Mouse (Mus musculus) monocyte, adult 2 months (primary cell): ENCODE results near the gene Spsb4.
"Not testable (repeated sequence)": the region's sequence is repeated elsewhere in the genome, so short reads cannot be mapped to it uniquely, and the experiment has no call there.

Experiments used
- DNase-seq, 2 experiments: peaks; one replicate each; pipeline ENCODE4 v3.0.0; 2022; ENCODE audit warnings: low spot score in 2 of 2, low read depth in 1 of 2

Spsb4 gene

DNA sequence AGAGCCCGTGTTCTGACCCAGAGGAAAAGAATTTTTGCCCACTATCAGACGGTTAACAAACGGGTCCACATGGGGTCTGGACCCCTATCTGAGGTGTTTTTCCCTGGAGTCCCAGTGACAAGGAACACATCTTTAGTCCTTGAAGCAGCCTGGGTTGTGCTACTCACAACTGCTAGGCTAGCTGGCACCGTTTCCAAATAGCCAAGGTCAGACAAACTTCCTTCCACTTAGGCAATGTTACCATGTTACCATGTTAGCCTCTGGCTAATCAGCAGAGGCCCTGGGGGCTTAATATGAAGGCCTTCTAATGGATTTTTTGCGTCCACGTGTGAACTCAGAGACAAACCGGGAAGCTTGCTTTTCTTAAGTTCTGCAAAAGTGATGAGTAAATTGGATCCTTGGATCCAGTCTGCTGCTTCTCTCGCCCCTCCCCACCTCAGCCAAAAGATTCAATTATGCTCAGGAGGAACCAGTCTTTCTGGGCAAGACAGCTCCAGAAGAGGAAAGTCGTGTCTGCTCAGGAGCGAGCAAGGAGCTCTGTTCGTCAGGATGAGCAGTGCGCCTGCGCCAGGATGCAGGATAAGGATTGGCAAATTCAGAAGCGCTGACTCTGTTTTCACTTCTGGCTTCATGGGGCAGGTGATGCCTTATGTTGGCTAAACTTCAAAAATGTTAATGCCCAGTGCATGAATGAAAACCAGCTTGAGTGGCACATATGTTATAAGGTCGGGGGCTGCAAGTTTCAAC lies 64.4 kb downstream of the Spsb4 start:
- DNase-seq, result no peak

DNA sequence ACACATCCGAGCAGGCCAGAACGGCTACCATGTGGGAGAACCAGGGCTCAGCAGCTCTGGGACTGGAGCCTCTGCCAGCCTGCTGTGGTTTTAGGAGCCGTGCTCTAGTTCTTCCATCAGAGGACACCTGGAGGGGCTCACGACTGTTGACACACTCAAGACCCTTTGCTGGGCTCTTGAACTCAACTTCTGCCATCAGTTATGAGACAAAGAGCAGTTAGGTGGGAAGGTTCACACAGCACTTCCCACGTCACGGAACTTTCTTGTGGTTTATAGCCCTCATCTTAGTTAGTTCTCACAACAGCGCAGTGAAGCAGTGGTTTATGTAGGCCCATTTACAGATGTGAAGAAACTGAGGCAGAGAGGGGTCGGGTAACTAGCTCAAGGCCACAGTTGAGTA lies 65.2 kb downstream of the Spsb4 start:
- DNase-seq, result no peak

DNA sequence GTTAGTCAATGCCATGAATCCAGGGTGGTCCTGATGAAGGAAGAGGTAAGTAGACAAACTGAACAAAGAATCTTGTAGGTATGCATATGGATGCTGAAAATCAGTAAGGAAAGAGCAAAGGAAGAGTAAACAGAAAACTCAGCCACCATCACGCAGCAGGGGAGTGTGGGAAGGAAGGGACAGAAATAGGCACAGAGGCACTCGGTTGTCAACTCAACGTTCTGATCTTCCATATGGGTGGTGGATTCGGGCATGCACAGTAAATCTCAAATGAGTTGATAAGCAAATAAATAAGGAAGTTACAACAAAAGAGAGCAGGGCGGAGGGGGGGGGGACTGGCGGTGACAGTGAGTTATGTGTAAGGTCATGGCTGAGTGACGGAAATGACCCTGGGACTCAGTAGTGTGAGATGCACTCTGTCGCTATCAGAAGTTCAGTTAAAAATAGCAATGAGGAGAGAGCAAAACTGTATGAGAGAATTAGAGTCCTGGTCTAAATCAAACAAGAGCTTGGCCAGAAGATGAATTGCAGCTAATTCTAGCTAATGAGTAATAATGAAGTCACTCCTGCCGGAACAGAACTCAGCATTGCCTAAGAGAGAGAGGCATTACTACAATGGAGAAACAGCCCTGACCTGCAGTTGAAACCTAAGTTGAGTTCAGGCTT lies 66.2 kb downstream of the Spsb4 start:
- no peak for DNase-seq

- no peak for DNase-seq
These were observed 69.1 kb downstream of the Spsb4 start for GRCm38 (mm10) chr9:96949551-96949950.

DNA sequence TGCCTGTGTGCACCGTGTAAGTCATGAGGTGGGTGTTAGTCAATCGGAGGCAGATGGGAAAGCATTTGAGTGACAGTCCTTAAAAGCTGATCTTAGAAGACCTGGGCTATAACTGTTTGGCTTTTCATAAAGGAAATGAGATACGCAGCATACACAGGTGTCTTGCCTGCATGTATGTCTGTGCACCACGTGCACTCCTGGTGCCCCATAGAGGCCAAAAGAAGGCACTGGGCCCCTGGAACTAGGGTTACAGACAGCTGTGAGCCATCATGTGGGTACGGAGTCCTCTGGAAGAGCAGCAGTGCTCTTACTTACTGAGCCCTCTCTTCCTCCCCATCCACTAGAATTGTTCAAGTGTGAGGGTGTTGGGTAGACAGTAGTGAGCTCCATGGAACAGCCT lies 70.1 kb downstream of the Spsb4 start:
- no peak for DNase-seq

- no peak for DNase-seq
These were observed 71.5 kb downstream of the Spsb4 start for GRCm38 (mm10) chr9:96947171-96947570.

- DNase-seq, result no peak
These were observed 74.1 kb downstream of the Spsb4 start for GRCm38 (mm10) chr9:96944517-96944916.

DNA sequence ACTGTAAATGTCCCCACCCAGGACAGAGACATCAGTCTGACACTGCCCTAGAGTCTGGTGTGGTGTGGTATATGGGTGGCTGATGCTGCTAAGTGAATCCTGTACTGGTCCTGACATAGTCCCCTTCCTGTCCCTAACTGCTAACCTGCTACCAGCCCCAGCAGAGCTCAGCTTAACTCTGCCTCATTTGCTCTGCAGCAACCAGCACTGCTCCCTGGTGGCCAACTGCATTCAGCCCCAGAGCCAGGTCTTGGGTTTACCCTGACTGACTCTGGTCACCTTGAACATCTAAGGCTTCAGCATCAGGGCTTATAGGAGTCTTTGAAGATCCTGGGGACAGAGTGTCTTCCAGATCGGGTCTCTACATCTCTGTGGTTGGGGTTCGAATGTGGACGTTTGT lies 75.7 kb downstream of the Spsb4 start:
- no peak for DNase-seq

- DNase-seq, result no peak
These were observed 79.8 kb downstream of the Spsb4 start for GRCm38 (mm10) chr9:96938887-96939286.

- DNase-seq, result not testable (repeated sequence)
These were observed 82.2 kb downstream of the Spsb4 start for GRCm38 (mm10) chr9:96936427-96936826.

DNA sequence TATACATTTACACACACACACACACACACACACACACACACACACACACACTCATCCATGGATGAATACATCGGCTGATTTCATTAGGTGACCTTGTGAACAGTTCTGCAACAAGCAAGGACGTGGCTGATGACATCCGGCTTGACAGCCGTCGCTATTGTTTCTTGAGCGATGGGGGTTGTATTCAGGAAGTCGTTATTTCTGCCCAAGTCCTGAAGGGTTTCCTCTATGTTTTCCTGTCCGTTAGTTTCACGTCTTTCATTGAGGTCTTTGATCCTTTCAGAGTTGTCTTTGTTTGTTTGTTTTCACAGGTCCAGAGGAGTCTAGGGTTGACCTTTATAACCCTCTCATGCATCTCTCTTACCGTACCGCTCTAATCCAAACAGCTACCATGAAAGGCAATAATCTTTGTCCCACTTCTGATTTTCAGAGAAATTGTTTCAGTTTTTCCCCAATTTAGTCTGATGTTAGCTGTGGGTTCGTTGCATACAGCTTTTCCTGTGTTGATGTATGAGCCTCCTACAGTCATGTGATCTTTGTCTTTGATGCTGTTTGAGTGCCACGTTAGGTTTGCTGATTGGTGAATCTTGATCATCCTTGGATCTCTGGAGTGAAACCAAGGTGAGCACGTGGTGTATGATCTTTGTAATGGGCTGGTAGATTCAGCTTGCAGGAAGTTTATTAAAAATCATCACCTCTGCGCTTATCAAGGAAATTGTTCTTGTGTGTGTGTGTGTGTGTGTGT lies 82.9 kb downstream of the Spsb4 start:
- no peak for DNase-seq

- no peak for DNase-seq
These were observed 83.8 kb downstream of the Spsb4 start for GRCm38 (mm10) chr9:96934816-96935215.

DNA sequence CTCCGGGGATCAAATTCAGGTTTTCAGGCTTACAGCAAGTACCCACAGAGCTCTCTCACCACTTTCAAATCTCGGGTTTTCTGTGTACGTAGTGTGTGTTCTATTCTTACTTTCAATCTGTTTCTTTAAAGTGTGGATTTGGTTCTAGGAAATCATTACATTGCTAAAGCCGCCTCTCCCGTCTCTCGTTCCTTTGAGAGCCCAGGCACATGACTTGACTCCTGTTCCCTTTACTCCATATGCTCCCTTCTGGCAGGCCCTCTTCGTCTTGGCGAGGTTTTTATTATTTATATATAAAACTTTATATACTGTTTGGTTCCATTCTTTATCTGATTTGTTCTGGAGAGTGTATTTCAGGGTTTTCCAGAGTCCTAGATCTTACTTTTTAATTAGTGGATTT lies 85.9 kb downstream of the Spsb4 start:
- no peak for DNase-seq

DNA sequence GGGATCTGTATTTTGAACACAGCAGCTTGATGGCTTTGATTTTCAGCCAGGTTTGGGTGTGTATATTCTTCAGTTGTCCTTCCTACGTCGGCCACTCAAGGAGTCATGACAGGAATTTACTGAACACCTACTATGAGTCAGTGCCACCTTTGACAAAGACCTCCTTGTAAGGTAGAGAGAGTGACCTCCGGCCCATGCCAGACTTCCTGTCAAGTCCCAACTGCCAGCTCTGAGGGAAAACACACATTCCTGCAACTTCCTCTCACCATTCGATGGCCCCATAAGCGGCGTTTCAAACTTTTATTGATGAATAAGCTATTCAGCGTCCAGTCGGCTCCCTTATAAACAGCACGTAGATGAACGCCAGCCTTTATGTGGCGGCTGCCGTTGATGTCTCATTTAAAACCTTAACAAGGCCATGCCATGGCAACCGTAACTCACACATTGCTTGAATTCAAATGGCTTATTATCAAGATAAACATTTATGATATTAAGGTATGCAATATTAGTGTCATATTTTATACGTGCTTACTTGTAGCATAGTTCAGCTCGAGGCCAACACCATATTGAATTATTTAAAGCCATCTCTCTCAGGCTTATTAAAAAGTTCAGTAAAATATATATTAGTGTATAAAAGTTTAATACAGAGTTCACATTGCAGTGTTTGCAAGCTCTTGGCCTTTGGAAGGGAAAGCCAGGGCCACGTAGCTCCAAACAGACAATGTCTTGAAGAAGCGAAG lies 94.9 kb downstream of the Spsb4 start:
- DNase-seq, result no peak

DNA sequence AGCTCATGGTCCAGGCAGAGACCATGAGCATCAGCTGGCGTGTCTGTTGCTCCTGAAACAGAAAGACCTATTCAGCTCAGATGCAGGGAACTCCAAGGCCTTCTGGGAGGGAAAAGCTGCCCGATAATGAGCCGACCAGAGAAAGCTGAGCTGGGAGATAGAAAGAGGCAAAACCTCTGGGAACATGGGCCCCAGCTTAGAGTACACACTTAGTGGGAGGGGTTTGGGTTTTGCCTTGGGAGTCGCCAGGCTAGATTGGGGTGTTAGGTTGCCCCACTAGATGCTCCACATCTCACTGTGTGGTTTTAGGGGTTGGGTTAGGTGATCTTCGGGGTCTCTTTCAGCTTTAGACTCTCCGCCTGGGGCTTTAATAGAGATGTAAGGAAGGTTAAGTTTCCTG lies 95.5 kb downstream of the Spsb4 start:
- no peak for DNase-seq

DNA sequence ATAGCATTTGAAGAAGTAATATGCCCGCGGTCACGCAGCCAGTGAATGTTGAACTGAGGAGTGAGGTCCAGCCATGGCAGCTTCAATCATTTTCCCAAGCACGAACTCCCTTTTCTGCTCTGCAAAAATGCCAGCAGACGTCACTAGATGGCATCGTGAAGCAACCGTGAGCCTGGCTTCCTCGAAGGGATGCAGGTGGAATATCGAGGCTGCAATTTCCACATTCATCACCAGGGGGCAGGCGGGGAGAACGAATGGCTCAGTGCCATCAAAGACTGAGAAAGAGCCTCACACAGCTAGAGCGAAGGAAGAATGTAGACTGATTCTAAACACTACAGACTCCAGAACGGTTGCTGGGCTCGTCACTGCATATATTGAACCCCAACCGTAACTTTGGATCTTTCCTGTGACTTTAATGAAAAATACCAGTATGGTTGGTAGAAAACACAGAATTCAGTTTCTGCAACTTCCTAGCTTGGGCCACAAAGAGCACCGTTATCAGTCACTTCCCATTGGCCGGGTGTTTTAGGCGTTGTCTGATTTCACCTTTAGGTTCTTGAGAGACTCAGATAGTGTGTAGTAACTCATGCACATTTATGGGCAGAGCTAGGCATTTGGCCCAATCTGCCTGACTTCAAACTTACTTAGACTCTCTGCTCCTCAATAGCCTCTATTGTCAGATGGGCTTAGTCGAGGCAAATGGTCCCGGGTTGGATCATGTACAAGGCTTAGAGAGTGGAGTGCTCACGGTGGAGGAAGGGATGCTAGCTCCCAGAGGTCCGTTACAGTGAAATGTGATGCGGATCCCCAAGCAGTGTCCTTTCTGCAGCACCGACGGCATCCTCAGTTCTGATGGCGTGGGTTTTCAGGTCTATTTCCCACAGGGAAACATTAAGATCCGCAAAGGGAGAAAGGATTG lies 101.8 kb downstream of the Spsb4 start:
- peak; percentile 78 to 83 for DNase-seq

DNA sequence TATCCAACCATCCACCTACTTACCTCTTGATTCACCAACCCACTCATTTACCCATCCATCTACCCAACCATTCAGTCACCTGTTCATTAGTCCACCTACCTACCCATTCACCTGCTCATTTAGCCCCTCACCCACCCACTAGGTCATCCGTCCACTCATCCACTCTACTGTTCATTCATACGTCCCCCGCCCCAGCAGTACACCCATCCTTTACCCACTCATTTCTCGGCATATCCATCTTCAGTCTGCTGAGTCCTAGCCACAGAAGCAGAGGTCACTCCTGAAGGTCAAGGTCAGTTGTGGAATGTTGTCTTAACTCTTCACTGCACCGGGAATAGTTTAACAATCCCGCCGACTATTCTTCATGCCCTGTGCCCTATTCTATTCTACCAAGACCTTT lies 102.6 kb downstream of the Spsb4 start:
- no peak for DNase-seq

- no peak for DNase-seq
These were observed 103.8 kb downstream of the Spsb4 start for GRCm38 (mm10) chr9:96914851-96915250.

- no peak for DNase-seq
These were observed 104.6 kb downstream of the Spsb4 start for GRCm38 (mm10) chr9:96914005-96914404.

DNA sequence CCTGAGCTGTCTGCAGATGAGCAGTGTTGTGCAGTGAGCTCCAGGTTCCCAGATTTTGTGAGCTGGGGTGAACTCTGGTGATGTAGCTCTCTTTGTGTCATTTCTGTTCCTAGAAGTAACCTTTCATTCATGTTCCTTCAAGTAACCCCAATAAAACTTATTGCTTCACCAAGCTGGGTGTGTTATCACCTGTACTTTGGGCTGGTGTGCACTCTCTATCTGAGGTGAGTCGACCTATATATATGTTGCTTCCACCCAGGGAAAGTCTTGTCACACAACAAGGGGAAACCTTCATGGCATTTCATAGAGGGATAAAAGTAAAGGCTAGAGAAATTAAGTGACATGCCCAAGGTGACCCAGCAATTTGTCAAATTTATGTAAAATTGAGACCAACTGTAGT lies 109.1 kb downstream of the Spsb4 start:
- no peak for DNase-seq
